Mouse (Mus musculus) ovary, postnatal 14 days (tissue): ENCODE results near the gene Crim1.

Experiments used
- DNase-seq: peaks from one replicate; pipeline ENCODE4 v3.0.0; 2022; ENCODE audit warnings: low spot score

The Crim1 gene

DNA sequence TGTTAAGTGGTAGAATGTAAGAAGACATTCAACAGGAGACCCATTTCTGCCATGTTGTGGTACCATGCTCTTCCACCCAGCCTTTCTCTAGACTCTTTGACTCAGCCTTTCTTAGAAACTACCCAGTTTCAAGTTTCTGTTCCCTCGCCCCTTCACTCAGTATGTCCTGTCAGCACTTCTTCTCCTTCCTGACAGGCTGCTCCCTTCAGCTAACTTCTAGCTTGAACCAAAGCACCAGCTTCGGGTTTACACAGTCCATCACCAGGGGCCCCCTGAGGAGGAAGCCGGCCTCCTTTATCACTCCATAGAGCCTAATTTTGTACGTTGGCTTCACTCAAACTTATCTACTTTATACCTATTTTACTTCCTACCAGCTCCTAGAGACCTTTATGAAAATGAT lies 219.2 kb downstream of the Crim1 start:
- no peak for DNase-seq

DNA sequence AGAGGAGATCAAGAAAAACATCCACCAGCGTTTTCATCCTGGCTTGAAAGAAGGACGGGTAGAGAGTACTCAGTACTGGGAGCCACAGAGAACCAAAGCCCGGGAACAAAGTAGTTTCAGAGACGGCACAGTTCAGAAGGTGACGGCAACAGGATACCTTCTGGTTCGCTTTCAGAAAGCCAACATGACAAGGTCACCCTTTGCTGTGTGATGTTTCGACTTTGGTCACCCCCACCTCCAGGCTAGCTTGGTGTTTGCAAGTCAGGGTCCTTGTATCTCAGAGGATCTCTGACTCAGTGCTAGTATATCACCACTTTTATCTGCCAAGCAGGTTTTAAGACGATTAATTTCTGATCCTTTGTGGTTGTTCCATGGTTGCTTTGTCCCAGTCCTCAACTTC lies 225.0 kb downstream of the Crim1 start:
- DNase-seq: no peak
